Mouse (Mus musculus): ENCODE results near the gene BC048562.

Gene BC048562

GRCm38 (mm10) chr9:108479721-108480351 lies 43.6 kb downstream of the BC048562 start, which contains the start of gene Lamb2:
TSS of gene Lamb2 (plus strand) at chr9:108479736.
- no peak for DNase-seq (ENCODE audit: low read depth)

- no peak for DNase-seq (ENCODE audit: low read depth)
Measured at GRCm38 (mm10) chr9:108480813-108481519, 44.7 kb downstream of the BC048562 start.

- DNase-seq (ENCODE audit: low read depth), result no peak
Measured at GRCm38 (mm10) chr9:108481520-108482210, 45.4 kb downstream of the BC048562 start.

DNA sequence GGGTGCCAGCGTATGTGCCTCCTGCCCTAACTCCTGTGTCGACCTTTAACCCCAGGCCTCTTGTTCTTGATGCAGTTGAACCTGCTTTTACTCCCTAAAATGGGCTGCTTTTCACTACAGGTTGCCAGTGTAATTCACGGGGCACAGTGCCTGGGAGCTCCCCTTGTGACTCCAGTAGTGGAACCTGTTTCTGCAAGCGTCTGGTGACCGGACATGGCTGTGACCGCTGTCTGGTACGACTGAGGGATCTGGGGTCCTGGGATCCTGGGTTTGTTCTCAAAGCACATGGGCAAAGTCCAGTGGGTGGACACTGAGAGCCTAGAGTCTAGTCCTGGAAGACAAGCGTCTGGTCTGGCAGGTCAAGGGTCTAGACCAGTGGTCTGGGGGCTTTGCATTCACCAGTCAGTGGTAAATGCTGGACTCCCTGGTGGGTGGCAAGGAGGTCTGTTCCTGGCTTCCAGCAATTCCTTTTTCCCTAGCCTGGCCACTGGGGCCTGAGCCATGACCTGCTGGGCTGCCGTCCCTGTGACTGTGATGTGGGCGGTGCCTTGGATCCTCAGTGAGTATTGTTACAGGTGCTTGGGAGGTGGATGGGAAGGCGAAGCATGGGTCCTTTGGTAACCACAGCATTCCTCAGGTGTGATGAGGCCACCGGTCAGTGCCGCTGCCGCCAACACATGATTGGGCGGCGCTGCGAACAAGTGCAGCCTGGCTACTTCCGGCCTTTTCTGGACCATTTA lies 46.9 kb downstream of the BC048562 start:
- DNase-seq (ENCODE audit: low read depth), result no peak

DNA sequence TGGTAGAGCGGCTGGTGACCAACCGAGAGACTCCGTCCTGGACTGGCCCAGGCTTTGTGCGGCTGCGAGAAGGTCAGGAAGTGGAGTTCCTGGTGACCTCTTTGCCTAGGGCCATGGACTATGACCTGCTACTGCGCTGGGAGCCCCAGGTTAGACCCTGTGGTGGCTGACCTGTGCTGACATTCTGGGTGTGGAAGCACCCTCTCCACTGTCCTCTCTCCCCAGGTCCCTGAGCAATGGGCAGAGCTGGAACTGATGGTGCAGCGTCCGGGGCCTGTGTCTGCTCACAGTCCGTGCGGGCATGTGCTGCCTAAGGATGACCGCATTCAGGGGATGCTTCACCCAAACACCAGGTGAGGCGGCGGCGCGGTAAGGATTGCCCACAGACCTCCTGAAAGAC lies 47.7 kb downstream of the BC048562 start:
- no peak for DNase-seq (ENCODE audit: low read depth)

DNA sequence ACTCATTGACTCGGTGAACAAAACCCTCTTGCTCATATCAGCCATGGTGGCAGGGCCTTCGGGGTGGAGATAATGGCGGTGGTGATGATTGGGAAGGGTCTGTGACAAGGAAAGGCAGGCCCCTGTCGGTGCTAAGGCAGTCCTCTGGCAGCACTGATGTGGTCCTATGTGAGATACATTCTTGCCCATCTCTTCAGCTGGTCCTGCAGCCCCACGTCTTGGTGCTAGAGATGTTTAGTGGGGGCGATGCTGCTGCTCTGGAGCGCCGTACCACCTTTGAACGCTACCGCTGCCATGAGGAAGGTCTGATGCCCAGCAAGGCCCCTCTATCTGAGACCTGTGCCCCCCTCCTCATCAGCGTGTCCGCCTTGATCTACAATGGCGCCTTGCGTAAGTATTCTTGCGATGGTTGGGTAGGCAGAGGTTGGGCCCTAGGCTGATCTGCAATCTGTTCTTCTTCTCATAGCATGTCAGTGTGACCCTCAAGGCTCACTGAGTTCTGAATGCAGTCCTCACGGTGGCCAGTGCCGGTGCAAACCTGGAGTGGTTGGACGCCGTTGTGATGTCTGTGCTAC lies 49.1 kb downstream of the BC048562 start:
- DNase-seq (ENCODE audit: low read depth), result no peak

DNA sequence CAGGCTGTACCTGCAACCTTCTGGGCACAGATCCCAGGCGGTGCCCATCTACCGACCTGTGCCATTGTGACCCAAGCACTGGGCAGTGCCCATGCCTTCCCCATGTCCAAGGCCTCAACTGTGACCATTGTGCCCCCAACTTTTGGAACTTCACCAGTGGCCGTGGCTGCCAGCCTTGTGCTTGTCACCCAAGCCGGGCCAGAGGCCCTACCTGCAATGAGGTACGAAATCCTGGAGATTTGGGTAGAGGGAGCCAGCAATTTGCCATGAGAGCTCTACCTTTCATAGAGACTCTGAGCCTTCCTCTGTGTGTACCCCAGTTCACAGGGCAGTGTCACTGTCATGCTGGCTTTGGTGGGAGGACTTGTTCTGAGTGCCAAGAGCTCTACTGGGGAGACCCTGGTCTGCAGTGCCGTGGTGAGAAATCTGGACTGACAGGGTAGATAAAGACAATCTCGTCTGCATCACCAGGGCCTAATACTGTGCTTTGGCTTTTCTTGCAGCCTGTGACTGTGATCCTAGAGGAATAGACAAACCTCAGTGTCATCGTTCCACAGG lies 50.8 kb downstream of the BC048562 start:
- no peak for DNase-seq (ENCODE audit: low read depth)

DNA sequence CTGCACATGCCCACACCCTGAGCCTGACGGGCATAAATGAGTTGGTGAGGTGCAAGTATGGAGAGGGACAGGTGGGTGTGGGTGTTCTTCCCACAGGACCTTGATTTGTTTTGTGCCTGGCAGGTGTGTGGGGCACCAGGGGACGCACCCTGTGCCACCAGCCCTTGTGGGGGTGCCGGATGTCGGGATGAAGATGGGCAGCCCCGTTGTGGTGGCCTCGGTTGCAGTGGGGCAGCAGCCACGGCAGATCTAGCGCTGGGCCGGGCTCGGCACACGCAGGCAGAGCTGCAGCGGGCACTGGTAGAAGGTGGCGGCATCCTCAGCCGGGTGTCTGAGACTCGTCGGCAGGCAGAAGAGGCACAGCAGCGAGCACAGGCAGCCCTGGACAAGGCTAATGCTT lies 52.1 kb downstream of the BC048562 start:
- no peak for DNase-seq (ENCODE audit: low read depth)

DNA sequence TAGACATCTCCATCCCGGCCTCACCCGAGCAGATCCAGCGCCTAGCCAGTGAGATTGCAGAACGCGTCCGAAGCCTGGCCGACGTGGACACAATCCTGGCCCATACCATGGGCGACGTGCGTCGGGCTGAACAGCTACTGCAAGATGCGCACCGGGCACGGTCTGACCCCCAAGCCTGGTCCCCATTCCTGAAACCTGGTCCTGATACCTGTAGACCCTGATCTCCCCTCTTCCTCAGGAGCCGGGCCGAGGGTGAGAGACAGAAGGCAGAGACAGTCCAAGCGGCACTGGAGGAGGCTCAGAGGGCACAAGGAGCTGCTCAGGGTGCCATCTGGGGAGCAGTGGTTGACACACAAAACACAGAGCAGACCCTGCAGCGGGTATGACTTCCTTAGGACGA lies 52.9 kb downstream of the BC048562 start:
- no peak for DNase-seq (ENCODE audit: low read depth)

DNA sequence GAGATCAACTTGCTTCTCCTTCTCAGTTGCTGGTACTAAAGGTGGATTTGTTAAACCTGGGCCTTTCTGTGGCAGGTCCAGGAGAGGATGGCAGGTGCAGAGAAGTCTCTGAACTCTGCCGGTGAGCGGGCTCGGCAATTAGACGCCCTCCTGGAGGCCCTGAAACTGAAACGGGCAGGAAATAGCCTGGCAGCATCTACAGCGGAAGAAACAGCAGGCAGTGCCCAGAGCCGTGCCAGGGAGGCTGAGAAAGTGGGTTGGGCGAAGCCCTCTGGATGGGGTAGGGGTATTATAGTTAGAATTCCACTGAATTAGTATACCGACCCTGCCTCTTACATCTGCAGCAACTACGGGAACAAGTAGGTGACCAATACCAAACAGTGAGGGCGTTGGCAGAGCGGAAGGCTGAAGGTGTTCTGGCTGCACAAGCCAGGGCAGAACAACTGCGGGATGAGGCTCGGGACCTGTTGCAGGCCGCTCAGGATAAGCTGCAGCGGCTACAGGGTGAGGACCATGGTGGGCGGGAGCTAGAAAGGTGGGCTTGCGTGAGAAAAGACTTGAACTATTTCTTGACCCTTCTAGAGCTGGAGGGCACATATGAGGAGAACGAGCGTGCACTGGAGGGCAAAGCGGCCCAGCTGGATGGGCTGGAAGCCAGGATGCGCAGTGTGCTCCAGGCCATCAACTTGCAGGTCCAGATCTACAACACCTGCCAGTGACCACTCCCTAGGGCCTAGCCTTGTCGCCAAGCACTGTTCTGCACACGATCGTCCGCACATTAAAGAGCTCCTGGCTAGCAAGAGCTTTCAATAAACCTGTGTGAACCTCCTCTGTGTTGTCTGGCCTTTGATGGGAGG lies 53.6 kb downstream of the BC048562 start:
- peak; percentile 56 for DNase-seq (ENCODE audit: low read depth)

- peak; percentile 97 for DNase-seq (ENCODE audit: low read depth)
Measured at GRCm38 (mm10) chr9:108490559-108491285, 54.4 kb downstream of the BC048562 start, which contains the start of gene Usp19. TSS of gene Usp19 (plus strand) at chr9:108490602.

DNA sequence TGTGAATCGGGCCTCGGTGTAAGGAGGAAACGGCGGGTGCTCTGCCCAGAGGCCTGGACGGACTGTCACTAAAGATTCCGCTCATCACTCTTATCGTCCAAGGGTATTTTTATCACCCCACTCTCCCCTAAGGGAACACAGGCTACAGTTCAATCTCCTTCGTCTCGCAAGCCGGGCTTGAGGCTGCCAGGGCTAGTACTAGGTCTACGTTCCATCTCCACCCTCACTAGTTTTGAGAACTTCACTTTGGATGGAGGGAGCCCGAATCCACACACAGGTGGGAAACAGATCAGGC lies 55.0 kb downstream of the BC048562 start:
- no peak for DNase-seq (ENCODE audit: low read depth)

- DNase-seq (ENCODE audit: low read depth), result no peak
Measured at GRCm38 (mm10) chr9:108492043-108492750, 55.9 kb downstream of the BC048562 start.

- no peak for DNase-seq (ENCODE audit: low read depth)
Measured at GRCm38 (mm10) chr9:108493246-108493645, 57.0 kb downstream of the BC048562 start.

- DNase-seq (ENCODE audit: low read depth), result no peak
Measured at GRCm38 (mm10) chr9:108494146-108494825, 58.0 kb downstream of the BC048562 start.

DNA sequence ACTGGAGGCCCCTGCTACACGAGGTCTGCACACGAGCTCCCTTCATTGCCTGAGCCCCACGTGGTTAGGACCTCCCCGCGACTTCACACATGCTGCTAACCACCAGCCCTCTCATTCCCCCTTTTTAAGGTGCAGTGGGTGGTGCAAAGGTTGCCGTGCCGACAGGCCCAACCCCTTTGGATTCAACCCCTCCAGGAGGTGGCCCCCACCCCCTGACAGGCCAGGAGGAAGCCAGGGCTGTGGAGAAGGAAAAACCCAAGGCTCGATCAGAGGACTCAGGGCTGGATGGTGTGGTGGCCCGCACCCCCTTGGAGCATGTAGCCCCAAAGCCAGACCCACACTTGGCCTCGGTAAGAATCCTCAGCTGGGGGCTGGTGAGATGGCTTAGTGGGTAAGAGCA lies 58.6 kb downstream of the BC048562 start:
- DNase-seq (ENCODE audit: low read depth), result no peak
